Mouse (Mus musculus) ES-E14 (cell line): ENCODE measurements around the gene Zfp618. TPM values are rescaled to one million over a fixed set of nuclear protein-coding genes. Genes with fewer than 3 reads are reported as not detected.

ENCODE experiments used
- DNase-seq: peaks from one replicate; pipeline ENCODE4 v3.0.0-alpha.2; 2013; ENCODE audit warnings: low read depth, low spot score
- H3K27ac ChIP-seq: 2 replicates; pipeline ENCODE4 v1.5.1; 2012; ENCODE audit warnings: low read depth, mild to moderate bottlenecking, low read length, moderate library complexity, mixed read lengths; ENCODE audit not compliant: poor library complexity, insufficient read depth, severe bottlenecking
- H3K36me3 ChIP-seq: 2 replicates; pipeline ENCODE4 v1.6.1; 2012; ENCODE audit warnings: mild to moderate bottlenecking, low read length, moderate library complexity, mixed read lengths; ENCODE audit not compliant: control insufficient read depth, poor library complexity, insufficient read depth, severe bottlenecking
- H3K4me1 ChIP-seq, 2 experiments: fragments of 150-350 bp in 1 of 2; sonication (generic) in 1 of 2; 2 replicates each; pipeline ENCODE4 v1.6.1; 2012; ENCODE audit warnings: low read length in 2 of 2, mild to moderate bottlenecking in 1 of 2, mixed read lengths in 1 of 2; ENCODE audit not compliant: control insufficient read depth in 2 of 2, insufficient read depth in 2 of 2, poor library complexity in 1 of 2
- H3K4me3 ChIP-seq, 2 experiments: fragments of 150-350 bp in 1 of 2; sonication (generic) in 1 of 2; 2 replicates each; pipeline ENCODE4 v1.5.1; 2012; ENCODE audit warnings: low read length in 2 of 2, low read depth in 1 of 2, mild to moderate bottlenecking in 1 of 2, mixed read lengths in 1 of 2; ENCODE audit not compliant: insufficient read depth in 1 of 2, poor library complexity in 1 of 2, severe bottlenecking in 1 of 2
- H3K9ac ChIP-seq: 2 replicates; pipeline ENCODE4 v1.6.1; 2012; ENCODE audit warnings: low read depth, mild to moderate bottlenecking, low read length, mixed read lengths; ENCODE audit not compliant: poor library complexity, insufficient read depth, severe bottlenecking
- H3K9me3 ChIP-seq: fragments of 150-350 bp; sonication (generic); 2 replicates; pipeline ENCODE4 v1.6.1; 2012; ENCODE audit warnings: low read depth, mild to moderate bottlenecking, low read length; ENCODE audit not compliant: control insufficient read depth, insufficient read depth
- CHD2 ChIP-seq: IDR thresholded peaks from 2 replicates; pipeline ENCODE4 v1.6.1; 2014; ENCODE audit warnings: mild to moderate bottlenecking, low read depth, low read length, inconsistent platforms
- HCFC1 ChIP-seq: IDR thresholded peaks from 2 replicates; pipeline ENCODE4 v1.6.1; 2012; ENCODE audit warnings: low read length, inconsistent platforms, borderline replicate concordance; ENCODE audit not compliant: insufficient read depth
- MAFK ChIP-seq: IDR thresholded peaks from 2 replicates; pipeline ENCODE4 v1.6.1; 2014; ENCODE audit warnings: mild to moderate bottlenecking, low read depth, low read length, inconsistent platforms; ENCODE audit not compliant: insufficient read depth
- ZC3H11A ChIP-seq: IDR thresholded peaks from 2 replicates; pipeline ENCODE4 v1.6.1; 2012; ENCODE audit warnings: low read depth, mild to moderate bottlenecking, inconsistent platforms, low read length, borderline replicate concordance
- ZNF384 ChIP-seq: IDR thresholded peaks from 2 replicates; pipeline ENCODE4 v1.6.1; 2012; ENCODE audit warnings: low read depth, low read length, inconsistent platforms
- in situ Hi-C, 2 experiments: fragments of 600-800 bp; cut with MboI; formaldehyde crosslinking; loops; one replicate each; pipeline ENCODE4 v1.15.1; 2025; ENCODE audit warnings: low sequenced_read_pairs in 2 of 2, inconsistent platforms in 1 of 2; ENCODE audit not compliant: unreplicated experiment in 2 of 2
- total RNA-seq: library from RNA; depleted of rRNA; stranded (reverse); fragments of 300-350 nt; gene quantifications from 2 replicates; pipeline ENCODE4 v1.2.3, GENCODE M21; 2012

Gene Zfp618
- total RNA-seq, 1 experiment, result 3.3 TPM

DNA sequence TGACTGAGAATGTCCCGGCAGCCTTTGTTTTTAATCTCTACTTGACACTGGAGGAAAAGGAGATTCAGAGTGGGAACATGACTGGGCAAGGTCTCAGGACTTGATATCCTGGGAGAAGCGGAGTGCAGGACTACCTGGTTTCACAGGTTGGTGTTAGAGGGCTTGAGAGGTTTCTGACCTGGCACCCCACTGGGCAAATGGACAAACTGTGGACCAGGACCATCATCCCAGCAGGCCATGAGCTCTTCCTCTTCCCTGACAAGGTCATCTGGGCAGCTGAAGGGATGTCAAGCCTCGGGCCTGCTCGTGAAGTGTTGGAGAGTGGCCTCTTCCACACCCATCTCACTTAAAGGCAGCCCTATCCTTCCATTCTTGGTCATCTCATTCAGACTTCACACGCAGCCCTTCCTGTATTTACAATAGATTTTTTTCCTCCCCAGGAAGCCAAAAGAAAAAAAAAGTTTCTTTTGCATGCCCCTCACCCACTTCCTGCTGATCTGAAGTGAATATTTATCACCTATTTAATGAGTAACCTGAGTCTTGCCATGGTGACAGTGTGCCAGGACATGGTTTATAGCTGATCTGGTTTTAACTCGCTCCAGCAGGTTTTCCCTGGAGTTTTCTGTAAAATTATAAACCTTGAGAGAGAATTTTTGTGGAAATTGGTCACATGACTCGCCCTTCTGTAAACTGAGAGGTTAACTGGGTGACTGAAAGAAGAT, 86.7 kb downstream of the Zfp618 start:
- no peak overlapping the region for H3K9ac ChIP-seq

DNA sequence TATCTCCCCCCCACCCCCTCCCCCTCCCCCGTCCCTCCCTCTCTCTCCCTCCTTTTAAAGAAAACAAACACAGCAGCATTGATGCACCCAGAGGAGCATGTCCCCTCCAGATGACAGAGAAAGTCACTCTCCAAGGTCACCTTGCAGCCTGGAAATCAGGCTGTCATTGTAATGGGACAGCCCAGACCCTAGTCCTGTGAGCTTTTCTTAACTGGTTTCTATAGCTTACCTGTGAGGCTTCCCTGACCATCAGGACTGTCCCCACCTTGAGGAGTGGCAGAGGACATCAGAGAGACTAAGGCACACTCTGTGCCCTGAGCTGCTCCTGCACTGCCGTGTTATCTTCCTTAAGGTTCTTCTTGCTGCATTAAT, 87.3 kb downstream of the Zfp618 start:
- Histone ChIP-seq H3K4me3 (no peak overlapping the region), H3K9ac (no peak overlapping the region), H3K4me1 (peaks cover 0 to 6% of the 10 kb centered on the region in 2 experiments; a peak in 1 of 4 replicates), H3K36me3 (no peaks in the 10 kb centered on the region), H3K9me3 (no peaks in the 10 kb centered on the region), H3K27ac (no peak overlapping the region)
- TF ChIP-seq MAFK, result no peak
- TF ChIP-seq ZNF384, result no peak
- in situ Hi-C loops, result no loop called here
- DNase-seq, result no peak

More for the DNA sequence above, 86.7 kb downstream of the Zfp618 start:
- no peak overlapping the region for H3K4me3 ChIP-seq
- no peak overlapping the region for H3K27ac ChIP-seq
- in situ Hi-C loops, result no loop called here
- H3K4me1 ChIP-seq, result peaks cover 0 to 6% of the 10 kb centered on the region in 2 experiments; a peak in 1 of 4 replicates
- no peaks in the 10 kb centered on the region for H3K9me3 ChIP-seq
- no peak for TF ChIP-seq ZNF384
- no peak for TF ChIP-seq MAFK
- no peak for TF ChIP-seq ZC3H11A
- TF ChIP-seq HCFC1, result no peak
- no peak for TF ChIP-seq CHD2
- no peaks in the 10 kb centered on the region for H3K36me3 ChIP-seq
- DNase-seq, result no peak

DNA sequence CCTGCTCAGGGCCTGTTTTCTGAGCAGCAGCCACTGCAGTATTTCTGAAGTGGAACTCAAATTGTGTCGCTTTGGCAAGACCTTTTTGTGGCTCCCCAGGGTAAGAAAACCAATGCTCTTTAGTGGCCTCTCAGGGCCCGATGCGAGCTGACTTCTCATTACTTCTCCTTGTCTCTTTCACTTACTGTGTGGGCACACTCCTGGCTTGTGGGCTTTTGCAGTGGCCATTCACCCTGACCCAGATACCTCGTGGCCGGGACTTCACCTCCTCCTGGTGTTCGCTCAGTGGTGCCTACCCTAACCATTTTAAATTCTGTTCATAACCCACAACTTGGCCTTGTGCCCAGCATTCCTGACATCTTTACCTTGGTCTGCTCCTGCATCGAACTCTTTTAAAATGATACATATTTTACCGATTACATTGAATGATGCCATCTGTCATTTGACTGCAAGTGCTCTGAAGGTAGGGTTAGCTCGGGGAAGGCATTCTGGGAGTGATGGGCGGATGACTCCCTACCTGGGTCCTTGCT, 89.9 kb downstream of the Zfp618 start:
- no peaks in the 10 kb centered on the region for H3K36me3 ChIP-seq
- no peak overlapping the region for H3K4me3 ChIP-seq
- in situ Hi-C loops, result no loop called here
- DNase-seq, result no peak
- H3K9ac ChIP-seq, result no peak overlapping the region
- peaks cover 0 to 6% of the 10 kb centered on the region in 2 experiments; a peak in 1 of 4 replicates for H3K4me1 ChIP-seq
- no peaks in the 10 kb centered on the region for H3K9me3 ChIP-seq
- TF ChIP-seq ZNF384 (no peak), ZC3H11A (no peak), MAFK (no peak), CHD2 (no peak), HCFC1 (no peak)
- no peak overlapping the region for H3K27ac ChIP-seq

GRCm38 (mm10) chr4:63056641-63057415, 91.5 kb downstream of the Zfp618 start:
- Histone ChIP-seq H3K4me1 (peaks cover 0 to 6% of the 10 kb centered on the region in 2 experiments; a peak in 1 of 4 replicates), H3K36me3 (no peaks in the 10 kb centered on the region), H3K9me3 (no peaks in the 10 kb centered on the region), H3K4me3 (no peak overlapping the region), H3K9ac (no peak overlapping the region), H3K27ac (no peak overlapping the region; the same call in 1 of the 2 replicates)
- no peak for DNase-seq
- TF ChIP-seq ZC3H11A (no peak), CHD2 (no peak), ZNF384 (no peak), HCFC1 (no peak), MAFK (no peak)
- in situ Hi-C loops, result no loop called here
